Mouse (Mus musculus): ENCODE data around the gene Cfap58. TPM values are rescaled to one million over a fixed set of nuclear protein-coding genes. Genes with fewer than 3 reads are reported as not detected.
A peak's percentile ranks its signal among the peaks of the same experiment; 100 is the strongest.

Gene Cfap58
- polyA plus RNA-seq, 1 experiment from 2014 or later, result 0.09 TPM

DNA sequence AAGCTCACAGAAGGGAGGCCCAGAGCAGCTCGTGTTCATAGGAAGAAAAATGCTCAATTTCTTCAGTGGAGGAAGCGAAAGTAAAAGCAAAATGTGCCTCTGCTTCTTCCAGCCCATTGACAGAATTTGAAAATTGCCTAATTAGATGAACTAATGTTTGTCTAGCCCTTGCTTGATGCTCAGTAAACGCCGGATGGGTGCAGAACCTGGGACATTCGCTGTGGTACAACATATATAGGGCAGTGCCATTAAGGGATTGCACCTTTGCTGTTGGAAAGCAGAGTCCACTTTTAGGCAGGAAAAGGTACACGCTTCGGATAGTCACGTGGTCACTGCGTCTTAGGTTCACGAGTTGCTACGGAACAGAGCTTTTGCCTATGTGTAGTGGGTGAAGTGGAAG, 985 bp upstream of the Cfap58 start:
- ATAC-seq (replicated peaks; ENCODE audit: insufficient number of reproducible peaks, insufficient read depth, low FRiP score, low read depth), result no peak
- H3K36me3 ChIP-seq, result no peaks in the 10 kb centered on the region
- no peak overlapping the region for H3K9ac ChIP-seq
- no peaks in the 10 kb centered on the region for H3K9me3 ChIP-seq (replicated peaks)
- H3K27ac ChIP-seq, result no peak overlapping the region
- H3K4me1 ChIP-seq (replicated peaks), result peaks cover 9% of the 10 kb centered on the region
- peaks cover 16% of the 10 kb centered on the region for H3K27me3 ChIP-seq
- H3K4me2 ChIP-seq, result no peak overlapping the region; the same call in 1 of the 2 replicates
- WGBS, result 88% methylated on average over 11 of the region's 11 CpGs
- H3K4me3 ChIP-seq, result no peak overlapping the region

DNA sequence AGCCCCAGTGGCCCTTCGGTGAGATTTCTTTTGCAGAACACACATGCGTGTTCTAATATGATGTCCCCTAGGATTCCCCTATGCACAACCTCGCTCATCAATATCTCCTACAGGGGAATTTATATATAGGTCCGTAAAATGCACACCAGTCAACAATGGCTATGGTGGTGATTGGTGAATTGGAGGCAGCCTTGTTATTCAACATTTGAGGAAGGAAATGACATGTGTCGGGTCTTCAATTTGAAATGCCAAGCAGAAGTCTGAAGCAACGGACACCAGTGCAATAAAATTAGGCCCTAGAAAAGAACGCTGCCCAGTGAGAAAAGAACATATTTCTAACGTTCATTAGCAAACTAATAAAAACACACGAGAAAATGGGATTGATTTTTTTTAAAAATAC, 537 bp upstream of the Cfap58 start:
- Histone ChIP-seq H3K27ac (no peak overlapping the region), H3K4me3 (peak overlapping the region; percentile 45)
- 63% methylated on average over 9 of the region's 9 CpGs for WGBS

DNA sequence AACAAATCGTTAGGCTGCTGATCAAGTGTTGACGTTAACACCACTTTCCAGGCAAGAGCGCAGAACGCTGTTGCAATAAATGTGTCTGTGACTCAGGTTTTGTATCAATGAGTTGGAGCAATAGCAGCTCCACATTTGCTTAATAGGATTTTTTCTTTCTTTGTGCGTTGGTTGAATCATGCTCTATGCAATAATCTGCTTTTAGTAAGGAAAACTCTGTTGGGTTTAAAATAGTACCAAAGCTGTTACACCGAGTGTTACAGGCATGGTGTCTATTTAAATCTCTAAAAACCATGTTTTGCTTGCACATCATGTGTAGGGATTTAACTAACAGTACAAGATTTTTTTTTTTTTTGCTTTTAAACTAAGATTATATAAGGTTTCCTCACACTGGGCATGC, 1.9 kb downstream of the Cfap58 start:
- Histone ChIP-seq H3K9me3 (replicated peaks) (no peaks in the 10 kb centered on the region), H3K36me3 (no peaks in the 10 kb centered on the region), H3K4me3 (no peak overlapping the region), H3K4me2 (no peak overlapping the region), H3K27me3 (peaks cover 16% of the 10 kb centered on the region), H3K27ac (no peak overlapping the region), H3K4me1 (replicated peaks) (peaks cover 9% of the 10 kb centered on the region), H3K9ac (no peak overlapping the region)
- whole genome bisulfite sequencing, result 80% methylated on average over 6 of the region's 6 CpGs
- ATAC-seq (replicated peaks; ENCODE audit: insufficient number of reproducible peaks, insufficient read depth, low FRiP score, low read depth), result no peak

More for the DNA sequence above, 537 bp upstream of the Cfap58 start:
- ATAC-seq (replicated peaks; ENCODE audit: insufficient number of reproducible peaks, insufficient read depth, low FRiP score, low read depth), result no peak
- Histone ChIP-seq H3K4me2 (peak overlapping the region; percentile 80), H3K36me3 (no peaks in the 10 kb centered on the region), H3K27me3 (peaks cover 16% of the 10 kb centered on the region), H3K4me1 (replicated peaks) (peaks cover 9% of the 10 kb centered on the region), H3K9ac (0 out of 2 replicates have a peak overlapping the region, but pooled peaks have one; percentile 24), H3K9me3 (replicated peaks) (no peaks in the 10 kb centered on the region)

DNA sequence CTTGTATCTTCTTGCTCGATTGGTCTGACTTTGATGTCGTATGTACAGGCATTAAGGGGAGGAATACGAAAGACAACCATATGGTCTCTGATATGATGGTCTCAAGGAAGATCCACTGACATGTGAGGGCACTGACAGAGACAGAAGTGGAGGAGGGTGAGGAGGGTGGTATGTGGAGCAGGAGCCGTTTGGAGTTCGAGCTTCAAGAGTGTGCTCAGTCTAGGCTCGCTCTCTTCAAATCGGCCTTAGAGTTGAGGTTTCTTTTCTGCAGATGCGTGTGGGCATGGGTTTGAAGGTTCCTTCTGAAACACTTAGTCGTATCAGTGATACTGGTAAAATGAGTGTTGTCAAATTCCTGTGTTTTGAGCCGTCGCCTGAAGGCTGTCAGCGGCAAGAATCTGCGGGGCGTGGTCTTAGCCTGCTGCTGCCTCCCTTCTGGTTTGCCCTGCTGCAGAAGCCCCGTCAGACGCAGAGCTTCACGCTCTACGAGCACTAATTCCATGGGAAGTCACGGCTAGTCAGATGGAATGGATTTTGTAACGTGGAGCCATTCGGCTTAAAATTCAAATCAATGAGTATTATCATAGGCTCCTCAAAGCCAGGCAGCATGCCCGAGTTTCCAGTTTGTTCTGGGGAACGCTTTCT, 9.5 kb downstream of the Cfap58 start:
- Histone ChIP-seq H3K4me3 (peak overlapping the region; percentile 35), H3K9ac (peak overlapping the region; percentile 1; the same call in 1 of the 2 replicates), H3K9me3 (replicated peaks) (no peaks in the 10 kb centered on the region), H3K36me3 (no peaks in the 10 kb centered on the region), H3K4me2 (peak overlapping the region; percentile 57), H3K4me1 (replicated peaks) (0 out of 2 replicates have a peak, but pooled peaks cover 5% of the 10 kb centered on the region), H3K27me3 (0 out of 2 replicates have a peak, but pooled peaks cover 7% of the 10 kb centered on the region), H3K27ac (no peak overlapping the region)
- no peak for ATAC-seq (replicated peaks; ENCODE audit: insufficient number of reproducible peaks, insufficient read depth, low FRiP score, low read depth)
- WGBS, result 33% methylated on average over 23 of the region's 23 CpGs

DNA sequence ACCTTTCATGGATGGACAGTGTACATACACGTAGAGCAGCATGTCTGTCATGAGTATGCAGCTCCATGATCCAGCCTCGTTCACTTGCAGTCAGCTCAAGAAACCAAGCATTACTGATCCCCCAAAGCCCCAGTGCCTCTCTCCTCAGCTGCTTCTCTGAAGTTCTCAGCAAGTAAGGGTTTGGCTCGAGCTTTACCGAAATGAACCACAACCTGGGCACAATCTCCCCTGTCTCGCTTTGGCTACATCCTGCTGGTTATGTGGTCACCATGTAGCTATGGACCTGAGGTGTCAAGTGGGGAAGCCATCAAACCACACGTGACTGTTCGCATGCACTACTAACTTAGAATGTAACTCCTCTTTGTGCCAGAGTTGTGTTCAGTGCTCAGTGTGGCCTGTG, 13.5 kb downstream of the Cfap58 start:
- no peaks in the 10 kb centered on the region for H3K36me3 ChIP-seq
- 0 out of 2 replicates have a peak, but pooled peaks cover 4% of the 10 kb centered on the region for H3K27me3 ChIP-seq
- WGBS, result 76% methylated on average over 7 of the region's 7 CpGs
- no peak overlapping the region for H3K4me3 ChIP-seq
- no peak overlapping the region for H3K9ac ChIP-seq
- no peak for ATAC-seq (replicated peaks; ENCODE audit: insufficient number of reproducible peaks, insufficient read depth, low FRiP score, low read depth)
- 0 out of 2 replicates have a peak, but pooled peaks cover 5% of the 10 kb centered on the region for H3K4me1 ChIP-seq (replicated peaks)
- H3K9me3 ChIP-seq (replicated peaks), result no peaks in the 10 kb centered on the region
- no peak overlapping the region for H3K4me2 ChIP-seq
- no peak overlapping the region for H3K27ac ChIP-seq

DNA sequence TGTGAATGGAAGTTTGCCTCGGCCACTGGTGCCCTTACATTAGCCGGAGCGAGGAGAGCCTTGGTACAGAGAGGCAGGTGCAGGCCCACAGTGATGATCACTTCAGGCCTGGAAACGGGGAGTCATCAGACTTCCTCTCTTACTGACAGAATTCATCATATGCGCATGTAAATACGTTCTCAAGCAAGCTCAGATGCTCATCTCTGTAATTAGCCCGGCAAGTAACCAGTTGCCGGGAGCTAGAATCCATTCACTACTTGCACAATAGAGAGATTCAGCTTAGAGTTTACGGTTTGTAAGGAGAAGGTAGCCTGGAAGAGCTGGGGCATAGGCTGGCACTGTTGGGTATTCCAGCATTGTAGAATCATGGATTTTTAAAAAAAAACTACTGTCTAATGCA, 15.7 kb downstream of the Cfap58 start:
- H3K4me2 ChIP-seq, result no peak overlapping the region
- H3K9ac ChIP-seq, result no peak overlapping the region
- ATAC-seq (replicated peaks; ENCODE audit: insufficient number of reproducible peaks, insufficient read depth, low FRiP score, low read depth), result no peak
- H3K27ac ChIP-seq, result no peak overlapping the region
- WGBS, result 83% methylated on average over 9 of the region's 9 CpGs
- no peak overlapping the region for H3K4me3 ChIP-seq
- no peaks in the 10 kb centered on the region for H3K4me1 ChIP-seq (replicated peaks)
- H3K27me3 ChIP-seq, result no peaks in the 10 kb centered on the region
- no peaks in the 10 kb centered on the region for H3K9me3 ChIP-seq (replicated peaks)
- no peaks in the 10 kb centered on the region for H3K36me3 ChIP-seq

DNA sequence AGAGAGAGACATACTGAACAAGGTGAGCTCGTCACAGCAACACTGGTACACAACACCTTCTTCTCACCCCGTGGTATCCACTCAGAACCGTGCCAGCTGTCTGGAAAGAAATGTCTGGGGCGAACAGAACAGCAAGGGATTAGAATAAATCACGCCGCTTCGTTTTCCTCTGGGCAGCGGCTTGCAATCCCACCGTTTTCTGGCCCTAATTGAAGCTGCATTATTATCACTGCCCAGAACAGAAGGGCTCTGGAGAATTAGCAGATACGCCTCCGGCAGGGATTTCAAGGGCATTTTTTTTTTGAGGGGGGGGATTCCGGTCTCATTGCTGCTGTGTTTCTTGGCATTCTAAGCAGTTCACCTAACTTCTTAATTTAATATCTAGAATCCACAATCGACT, 20.7 kb downstream of the Cfap58 start:
- no peak overlapping the region for H3K9ac ChIP-seq
- no peaks in the 10 kb centered on the region for H3K9me3 ChIP-seq (replicated peaks)
- ATAC-seq (replicated peaks; ENCODE audit: insufficient number of reproducible peaks, insufficient read depth, low FRiP score, low read depth), result no peak
- H3K27me3 ChIP-seq, result no peaks in the 10 kb centered on the region
- H3K4me2 ChIP-seq, result no peak overlapping the region
- no peaks in the 10 kb centered on the region for H3K4me1 ChIP-seq (replicated peaks)
- no peak overlapping the region for H3K4me3 ChIP-seq
- H3K36me3 ChIP-seq, result no peaks in the 10 kb centered on the region
- no peak overlapping the region for H3K27ac ChIP-seq
- 71% methylated on average over 13 of the region's 13 CpGs for WGBS

DNA sequence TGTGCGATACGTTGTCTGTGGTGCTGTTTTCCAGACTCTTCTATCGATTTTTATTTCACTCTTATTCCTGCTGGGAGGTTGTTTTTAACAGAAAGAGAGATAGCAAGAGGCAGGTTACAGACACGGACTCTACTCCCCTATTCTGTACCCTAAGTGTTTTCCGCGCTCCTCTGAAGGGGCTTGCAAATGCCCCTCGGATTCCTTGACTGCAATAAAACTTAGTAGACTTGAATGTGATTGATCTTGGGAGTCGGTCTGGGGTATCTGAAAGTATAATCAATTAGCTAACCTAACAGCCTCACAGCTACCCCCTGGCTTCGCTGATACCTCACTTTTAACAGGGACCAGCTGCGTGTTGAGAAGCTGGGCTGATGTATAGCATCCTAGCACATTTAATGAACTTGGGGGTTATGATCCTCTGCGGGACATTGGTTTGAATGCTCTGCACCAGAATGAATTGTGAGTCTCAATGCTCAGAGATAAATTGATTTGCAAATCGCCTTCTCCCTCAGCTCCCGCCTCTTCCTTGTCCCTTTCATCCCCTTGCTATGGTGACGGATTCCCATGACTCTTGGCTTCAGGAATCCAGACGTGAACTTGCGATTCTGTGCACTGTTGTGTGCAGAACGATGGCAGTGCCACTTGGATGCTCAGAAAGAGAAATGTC, 31.7 kb downstream of the Cfap58 start:
- Histone ChIP-seq H3K9ac (no peak overlapping the region), H3K9me3 (replicated peaks) (no peaks in the 10 kb centered on the region), H3K4me2 (no peak overlapping the region), H3K36me3 (no peaks in the 10 kb centered on the region), H3K4me1 (replicated peaks) (no peaks in the 10 kb centered on the region), H3K27me3 (peaks cover 4% of the 10 kb centered on the region; the same call in 1 of the 2 replicates), H3K27ac (no peak overlapping the region), H3K4me3 (no peak overlapping the region)
- ATAC-seq (replicated peaks; ENCODE audit: insufficient number of reproducible peaks, insufficient read depth, low FRiP score, low read depth), result no peak
- 64% methylated on average over 17 of the region's 17 CpGs for WGBS

DNA sequence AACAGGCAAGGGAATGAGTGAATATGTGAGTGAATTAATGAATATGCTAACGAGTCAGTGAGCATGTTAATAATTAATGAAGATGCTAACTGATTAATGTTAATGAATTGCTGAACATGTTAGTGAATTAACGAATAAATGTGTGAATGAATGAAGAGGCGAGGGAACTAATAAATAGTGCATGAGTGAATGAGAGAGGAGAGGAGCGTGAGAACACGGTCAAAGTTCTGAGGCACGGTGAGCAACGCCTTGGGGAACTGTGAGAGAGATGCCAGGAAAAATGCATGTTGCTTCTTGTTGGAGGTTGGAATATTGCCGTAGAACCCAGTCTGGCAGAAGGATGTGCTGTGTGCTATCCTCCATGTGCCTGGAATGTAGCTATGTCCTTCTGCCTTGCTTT, 33.6 kb downstream of the Cfap58 start:
- no peak overlapping the region for H3K27ac ChIP-seq
- no peak overlapping the region for H3K4me2 ChIP-seq
- no peak overlapping the region for H3K4me3 ChIP-seq
- no peaks in the 10 kb centered on the region for H3K36me3 ChIP-seq
- H3K9ac ChIP-seq, result no peak overlapping the region
- no peaks in the 10 kb centered on the region for H3K4me1 ChIP-seq (replicated peaks)
- ATAC-seq (replicated peaks; ENCODE audit: insufficient number of reproducible peaks, insufficient read depth, low FRiP score, low read depth), result no peak
- H3K9me3 ChIP-seq (replicated peaks), result no peaks in the 10 kb centered on the region
- H3K27me3 ChIP-seq, result peaks cover 4% of the 10 kb centered on the region; the same call in 1 of the 2 replicates
- WGBS, result 86% methylated on average over 8 of the region's 8 CpGs

DNA sequence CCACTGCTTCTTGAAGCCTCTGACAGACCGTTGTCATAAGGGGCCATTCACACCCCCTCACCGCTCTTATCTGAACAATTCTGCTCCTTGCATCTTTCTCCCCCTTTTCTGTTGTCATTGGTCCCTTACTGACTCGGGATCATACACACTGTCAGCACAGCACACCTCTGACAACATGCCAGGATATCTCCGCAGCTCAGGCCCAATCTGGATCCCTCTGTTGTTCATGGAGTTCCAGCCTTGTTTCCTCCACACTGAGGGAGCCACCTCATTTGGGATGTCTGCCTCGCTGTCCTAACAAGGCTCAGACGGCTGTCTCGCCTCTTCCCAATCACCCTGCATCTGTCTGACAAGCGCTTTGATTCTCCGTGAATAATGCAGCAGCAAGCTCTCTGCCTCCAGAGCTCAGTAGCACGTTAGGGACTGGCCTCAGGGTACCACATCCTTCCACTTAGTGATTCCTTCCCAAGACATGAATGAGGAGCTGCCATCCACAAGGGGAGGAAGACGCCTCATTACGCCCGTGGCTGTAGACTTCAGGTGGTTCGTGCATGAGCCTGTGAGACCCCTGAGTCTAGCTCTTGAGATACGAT, 40.7 kb downstream of the Cfap58 start:
- Histone ChIP-seq H3K4me2 (no peak overlapping the region), H3K27ac (no peak overlapping the region), H3K4me3 (no peak overlapping the region), H3K36me3 (no peaks in the 10 kb centered on the region), H3K9ac (no peak overlapping the region), H3K9me3 (replicated peaks) (no peaks in the 10 kb centered on the region), H3K4me1 (replicated peaks) (no peaks in the 10 kb centered on the region), H3K27me3 (no peaks in the 10 kb centered on the region)
- WGBS, result 59% methylated on average over 15 of the region's 15 CpGs
- no peak for ATAC-seq (replicated peaks; ENCODE audit: insufficient number of reproducible peaks, insufficient read depth, low FRiP score, low read depth)

DNA sequence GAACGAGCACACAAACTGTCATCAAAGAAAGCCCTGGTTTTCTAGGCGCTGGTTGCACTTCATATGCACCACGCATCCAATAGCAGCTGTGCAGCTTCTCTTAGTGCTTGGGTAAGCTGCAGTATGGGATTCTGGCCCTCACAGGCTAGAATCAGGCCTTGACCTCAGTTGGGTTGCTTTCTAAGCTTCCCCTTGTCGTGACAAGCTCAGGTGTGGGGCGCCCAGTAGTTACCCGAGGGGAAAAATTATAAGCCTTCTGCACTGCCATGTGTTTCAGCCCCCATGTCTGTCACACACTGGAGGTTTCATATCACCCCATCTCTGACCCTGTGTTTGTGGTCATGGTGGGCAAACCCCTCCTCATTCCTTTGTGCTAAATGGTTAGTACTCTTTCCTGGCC, 42.0 kb downstream of the Cfap58 start:
- Histone ChIP-seq H3K9me3 (replicated peaks) (no peaks in the 10 kb centered on the region), H3K9ac (no peak overlapping the region), H3K27me3 (no peaks in the 10 kb centered on the region), H3K4me2 (no peak overlapping the region), H3K4me1 (replicated peaks) (peaks cover 5% of the 10 kb centered on the region; the same call in 1 of the 2 replicates), H3K4me3 (no peak overlapping the region), H3K27ac (no peak overlapping the region), H3K36me3 (no peaks in the 10 kb centered on the region)
- no peak for ATAC-seq (replicated peaks; ENCODE audit: insufficient number of reproducible peaks, insufficient read depth, low FRiP score, low read depth)
- WGBS, result 72% methylated on average over 6 of the region's 6 CpGs
